Mouse (Mus musculus) liver, embryonic 11.5 days (tissue): Measurements from ENCODE around the gene Ahdc1. TPM values are rescaled to one million over a fixed set of nuclear protein-coding genes. Genes with fewer than 3 reads are reported as not detected.
A peak's percentile ranks its signal among the peaks of the same experiment; 100 is the strongest.

ENCODE experiments used
- ATAC-seq: fragments of 200-750 bp; cut with Nextera tagmentation; replicated peaks from 2 replicates; pipeline ENCODE4 v1.8.0; 2017; ENCODE audit warnings: moderate number of reproducible peaks, mild to moderate bottlenecking, moderate TSS enrichment, moderate library complexity; ENCODE audit not compliant: low FRiP score
- DNase-seq: peaks from one replicate; pipeline ENCODE4 v3.0.0-alpha.2; 2017; ENCODE audit warnings: low spot score
- H3K27ac ChIP-seq: fragments of 300-500 bp; sonication (generic); 2 replicates; pipeline ENCODE4 v1.5.1; 2014; ENCODE audit warnings: mild to moderate bottlenecking, low read depth, low read length, control low read depth
- H3K27me3 ChIP-seq: fragments of 300-500 bp; sonication (generic); replicated peaks from 2 replicates; pipeline ENCODE4 v1.6.1; 2014; ENCODE audit warnings: low read length, mixed read lengths; ENCODE audit not compliant: control insufficient read depth, insufficient read depth
- H3K36me3 ChIP-seq: fragments of 300-500 bp; sonication (generic); 2 replicates; pipeline ENCODE4 v1.6.1; 2014; ENCODE audit warnings: mild to moderate bottlenecking, low read length, moderate library complexity, mixed read lengths; ENCODE audit not compliant: control insufficient read depth, insufficient read depth
- H3K4me1 ChIP-seq: fragments of 300-500 bp; sonication (generic); replicated peaks from 2 replicates; pipeline ENCODE4 v1.6.1; 2014; ENCODE audit warnings: low read length, mixed read lengths; ENCODE audit not compliant: control insufficient read depth, insufficient read depth
- H3K4me2 ChIP-seq: fragments of 300-500 bp; sonication (generic); 2 replicates; pipeline ENCODE4 v1.6.1; 2014; ENCODE audit warnings: mild to moderate bottlenecking, control low read depth, moderate library complexity
- H3K4me3 ChIP-seq: fragments of 300-500 bp; sonication (generic); 2 replicates; pipeline ENCODE4 v1.5.1; 2014; ENCODE audit warnings: low read depth, low read length, control low read depth
- H3K9ac ChIP-seq: fragments of 300-500 bp; sonication (generic); 2 replicates; pipeline ENCODE4 v1.6.1; 2014; ENCODE audit warnings: low read depth, low read length, control low read depth
- H3K9me3 ChIP-seq: fragments of 300-500 bp; sonication (generic); 2 replicates; pipeline ENCODE4 v1.6.1; 2016; ENCODE audit warnings: low read length, inconsistent platforms, mixed read lengths; ENCODE audit not compliant: control insufficient read depth
- WGBS: fragments of 180-500 bp; shearing (Covaris S2); extraction: QIAGEN DNeasy Blood & Tissue Kit; methylation state at CpG from one replicate; pipeline ENCODE4 v1.1.7; 2014; 5-methylcytosine and 5-hydroxymethylcytosine counted together
- polyA plus RNA-seq: library from polyadenylated mRNA; unstranded; fragments of >200 nt; fragmentation: Nextera tagmentation; extraction: Ambion mirVana; gene quantifications from 2 replicates; pipeline ENCODE4 v1.2.1, GENCODE M21; 2014

Ahdc1 gene
- polyA plus RNA-seq, 1 experiment from 2014 or later = 6.1 TPM

GRCm38 (mm10) chr4:133057389-133058122 is 46.5 kb downstream of the Ahdc1 start:
- H3K27me3 ChIP-seq = no peaks in the 10 kb centered on the region
- peak overlapping the region; percentile 71 for H3K4me2 ChIP-seq
- 12% methylated on average over 7 of the region's 7 CpGs for WGBS
- H3K9ac ChIP-seq = peak overlapping the region; percentile 64
- ATAC-seq (peak; percentile 83), DNase-seq (peak; percentile 70)
- H3K36me3 ChIP-seq = peaks cover 21% of the 10 kb centered on the region
- H3K9me3 ChIP-seq = no peaks in the 10 kb centered on the region
- H3K27ac ChIP-seq = peak overlapping the region; percentile 92
- peaks cover 59% of the 10 kb centered on the region for H3K4me1 ChIP-seq
- H3K4me3 ChIP-seq = peak overlapping the region; percentile 29

DNA sequence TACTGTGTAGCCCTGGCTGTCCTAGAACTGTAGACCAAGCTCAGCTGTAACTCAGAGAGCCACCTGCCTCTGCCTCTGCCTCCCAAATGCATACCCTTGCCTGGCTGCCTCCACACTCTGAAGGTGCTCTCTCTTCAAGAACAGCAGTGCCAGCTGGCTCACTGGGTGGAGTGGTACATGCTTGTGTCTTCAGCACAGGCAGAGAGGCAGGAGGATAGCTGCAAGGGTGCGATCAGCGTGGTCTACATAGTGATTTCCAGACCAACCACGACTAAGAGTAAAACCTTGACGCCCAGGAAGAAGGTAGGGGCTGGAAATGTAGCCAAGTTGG is 47.0 kb downstream of the Ahdc1 start:
- ATAC-seq = no peak
- 61% methylated on average over 4 of the region's 4 CpGs for WGBS

GRCm38 (mm10) chr4:133058513-133059480 is 47.7 kb downstream of the Ahdc1 start:
- peaks cover 59% of the 10 kb centered on the region for H3K4me1 ChIP-seq
- ATAC-seq (peak; percentile 50; the same call in 1 of the 2 replicates), DNase-seq (no peak)
- WGBS = 40% methylated on average over 11 of the region's 11 CpGs
- H3K27me3 ChIP-seq = no peaks in the 10 kb centered on the region
- peak overlapping the region; percentile 71 for H3K4me2 ChIP-seq
- H3K36me3 ChIP-seq = peaks cover 30% of the 10 kb centered on the region
- peak overlapping the region; percentile 92 for H3K27ac ChIP-seq
- peak overlapping the region; percentile 61 for H3K9ac ChIP-seq
- H3K4me3 ChIP-seq = peak overlapping the region; percentile 29
- H3K9me3 ChIP-seq = no peaks in the 10 kb centered on the region

More for the DNA sequence above, 47.0 kb downstream of the Ahdc1 start:
- Histone ChIP-seq H3K27ac (peak overlapping the region; percentile 92), H3K4me3 (peak overlapping the region; percentile 29), H3K4me1 (peaks cover 59% of the 10 kb centered on the region), H3K36me3 (peaks cover 26% of the 10 kb centered on the region), H3K4me2 (peak overlapping the region; percentile 71), H3K9me3 (no peaks in the 10 kb centered on the region), H3K9ac (peak overlapping the region; percentile 36), H3K27me3 (no peaks in the 10 kb centered on the region)
- DNase-seq = no peak

- Histone ChIP-seq H3K9me3 (no peaks in the 10 kb centered on the region), H3K4me2 (no peak overlapping the region), H3K4me1 (peaks cover 48% of the 10 kb centered on the region), H3K27me3 (no peaks in the 10 kb centered on the region), H3K9ac (no peak overlapping the region), H3K36me3 (peaks cover 48% of the 10 kb centered on the region), H3K4me3 (no peak overlapping the region), H3K27ac (peak overlapping the region; percentile 16; the same call in 1 of the 2 replicates)
- WGBS = 83% methylated on average over 11 of the region's 11 CpGs
- ATAC-seq (no peak), DNase-seq (no peak)
Observed at GRCm38 (mm10) chr4:133060702-133061101, 49.6 kb downstream of the Ahdc1 start.

- no peaks in the 10 kb centered on the region for H3K9me3 ChIP-seq
- H3K4me3 ChIP-seq = no peak overlapping the region
- ATAC-seq (no peak), DNase-seq (no peak)
- no peak overlapping the region for H3K27ac ChIP-seq
- H3K27me3 ChIP-seq = no peaks in the 10 kb centered on the region
- peaks cover 52% of the 10 kb centered on the region for H3K36me3 ChIP-seq
- peaks cover 37% of the 10 kb centered on the region for H3K4me1 ChIP-seq
- WGBS = 94% methylated on average over 20 of the region's 20 CpGs
- no peak overlapping the region for H3K4me2 ChIP-seq
- H3K9ac ChIP-seq = no peak overlapping the region
Observed at GRCm38 (mm10) chr4:133061798-133062197, 50.7 kb downstream of the Ahdc1 start.

DNA sequence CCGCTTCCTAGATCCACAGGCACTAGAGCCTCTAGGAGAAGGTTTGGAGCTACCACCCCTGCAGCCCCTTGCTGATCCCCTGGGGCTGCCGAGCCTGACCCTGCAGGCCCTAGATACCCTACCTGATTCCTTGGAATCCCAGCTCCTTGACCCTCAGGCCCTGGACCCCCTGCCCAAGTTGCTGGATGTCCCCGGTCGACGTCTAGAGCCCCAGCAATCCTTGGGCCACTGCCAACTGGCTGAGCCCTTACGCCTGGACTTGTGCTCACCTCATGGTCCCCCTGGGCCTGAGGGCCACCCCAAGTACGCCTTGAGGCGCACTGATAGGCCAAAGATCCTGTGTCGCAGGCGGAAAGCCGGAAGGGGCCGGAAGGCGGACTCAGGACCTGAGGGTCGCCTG is 51.2 kb downstream of the Ahdc1 start:
- ATAC-seq = no peak
- Histone ChIP-seq H3K36me3 (peaks cover 52% of the 10 kb centered on the region), H3K27ac (no peak overlapping the region)

DNA sequence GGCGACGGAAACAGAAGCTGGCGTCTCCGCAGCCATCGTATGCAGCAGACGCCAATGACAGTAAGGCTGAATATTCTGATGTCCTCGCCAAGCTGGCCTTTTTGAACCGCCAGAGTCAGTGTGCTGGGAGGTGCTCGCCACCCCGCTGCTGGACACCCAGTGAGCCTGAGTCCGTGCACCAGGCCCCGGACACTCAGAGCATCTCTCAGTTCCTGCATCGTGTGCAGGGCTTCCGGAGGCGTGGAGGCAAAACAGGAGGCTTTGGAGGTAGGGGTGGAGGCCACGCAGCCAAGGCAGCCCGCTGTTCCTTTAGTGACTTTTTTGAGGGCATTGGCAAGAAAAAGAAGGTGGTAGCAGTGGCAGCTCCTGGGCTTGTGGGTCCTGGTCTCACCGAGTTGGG is 52.1 kb downstream of the Ahdc1 start:
- H3K4me3 ChIP-seq = no peak overlapping the region
- 93% methylated on average over 18 of the region's 18 CpGs for WGBS
- no peak overlapping the region for H3K4me2 ChIP-seq
- DNase-seq (no peak), ATAC-seq (no peak)
- no peaks in the 10 kb centered on the region for H3K27me3 ChIP-seq
- no peaks in the 10 kb centered on the region for H3K9me3 ChIP-seq
- H3K9ac ChIP-seq = no peak overlapping the region
- H3K27ac ChIP-seq = no peak overlapping the region
- peaks cover 23% of the 10 kb centered on the region for H3K4me1 ChIP-seq
- H3K36me3 ChIP-seq = peaks cover 52% of the 10 kb centered on the region

More for the DNA sequence above, 51.2 kb downstream of the Ahdc1 start:
- Histone ChIP-seq H3K9me3 (no peaks in the 10 kb centered on the region), H3K4me3 (no peak overlapping the region), H3K9ac (no peak overlapping the region), H3K4me2 (no peak overlapping the region), H3K4me1 (peaks cover 33% of the 10 kb centered on the region), H3K27me3 (no peaks in the 10 kb centered on the region)
- DNase-seq = no peak
- 96% methylated on average over 14 of the region's 14 CpGs for WGBS

DNA sequence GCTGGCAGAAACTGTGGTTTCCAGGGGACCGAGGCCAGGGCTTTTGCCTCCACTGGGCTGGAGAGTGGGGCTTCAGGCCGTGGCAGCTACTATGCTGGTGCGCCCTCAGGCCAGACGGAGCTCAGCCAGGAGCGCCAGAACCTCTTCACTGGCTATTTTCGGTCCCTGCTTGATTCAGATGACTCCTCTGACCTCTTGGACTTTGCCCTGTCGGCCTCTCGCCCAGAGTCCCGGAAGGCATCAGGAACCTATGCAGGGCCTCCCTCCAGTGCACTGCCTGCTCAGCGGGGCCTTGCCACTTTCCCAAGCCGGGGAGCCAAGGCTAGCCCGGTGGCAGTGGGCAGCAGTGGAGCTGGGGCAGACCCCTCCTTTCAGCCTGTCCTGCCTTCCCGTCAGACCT is 52.7 kb downstream of the Ahdc1 start:
- DNase-seq = no peak
- H3K27ac ChIP-seq = no peak overlapping the region
- H3K36me3 ChIP-seq = peaks cover 52% of the 10 kb centered on the region
- peaks cover 17% of the 10 kb centered on the region for H3K4me1 ChIP-seq
- H3K9ac ChIP-seq = no peak overlapping the region
- no peak overlapping the region for H3K4me2 ChIP-seq
- no peaks in the 10 kb centered on the region for H3K27me3 ChIP-seq
- ATAC-seq = no peak
- H3K9me3 ChIP-seq = no peaks in the 10 kb centered on the region
- no peak overlapping the region for H3K4me3 ChIP-seq
- WGBS = 80% methylated on average over 13 of the region's 13 CpGs
